Mouse (Mus musculus) intestine, postnatal 0 days (tissue): ENCODE data around the gene Crygn. TPM values are rescaled to one million over a fixed set of nuclear protein-coding genes. Genes with fewer than 3 reads are reported as not detected.

Experiments
- ATAC-seq: fragments of 200-750 bp; cut with Nextera tagmentation; 2 replicates; pipeline ENCODE4 v1.8.0; 2017; ENCODE audit warnings: mild to moderate bottlenecking, moderate TSS enrichment, moderate library complexity
- H3K27ac ChIP-seq: fragments of 300-500 bp; sonication (generic); 2 replicates; pipeline ENCODE4 v1.5.1; 2014; ENCODE audit warnings: mild to moderate bottlenecking, low read depth, low read length, moderate library complexity
- H3K27me3 ChIP-seq: fragments of 300-500 bp; sonication (generic); replicated peaks from 2 replicates; pipeline ENCODE4 v1.6.1; 2014; ENCODE audit warnings: low read length, mixed read lengths; ENCODE audit not compliant: control insufficient read depth, insufficient read depth
- H3K36me3 ChIP-seq: fragments of 300-500 bp; sonication (generic); 2 replicates; pipeline ENCODE4 v1.6.1; 2014; ENCODE audit warnings: mild to moderate bottlenecking, moderate library complexity; ENCODE audit not compliant: control insufficient read depth, insufficient read depth
- H3K4me1 ChIP-seq: fragments of 300-500 bp; sonication (generic); replicated peaks from 2 replicates; pipeline ENCODE4 v1.6.1; 2014; ENCODE audit warnings: antibody characterized with exemption, low read length, mixed read lengths; ENCODE audit not compliant: control insufficient read depth, insufficient read depth
- H3K4me2 ChIP-seq: fragments of 300-500 bp; sonication (generic); replicated peaks from 2 replicates; pipeline ENCODE4 v1.6.1; 2014; ENCODE audit warnings: low read depth, mild to moderate bottlenecking, moderate library complexity
- H3K4me3 ChIP-seq: fragments of 300-500 bp; sonication (generic); 2 replicates; pipeline ENCODE4 v1.5.1; 2014; ENCODE audit warnings: low read depth, low read length
- H3K9ac ChIP-seq: fragments of 300-500 bp; sonication (generic); 2 replicates; pipeline ENCODE4 v1.6.1; 2014; ENCODE audit warnings: mild to moderate bottlenecking, low read depth, low read length
- H3K9me3 ChIP-seq: fragments of 300-500 bp; sonication (generic); 2 replicates; pipeline ENCODE4 v1.6.1; 2016; ENCODE audit warnings: mixed run types; ENCODE audit not compliant: control insufficient read depth
- CTCF ChIP-seq: sonication (generic); IDR thresholded peaks from 2 replicates; pipeline ENCODE4 v1.5.1; 2016; ENCODE audit warnings: low read depth, mild to moderate bottlenecking, control low read depth, antibody characterized with exemption, moderate library complexity
- WGBS: fragments of 180-500 bp; shearing (Covaris S2); extraction: QIAGEN DNeasy Blood & Tissue Kit; methylation state at CpG from one replicate; pipeline ENCODE4 v1.1.7; 2014; 5-methylcytosine and 5-hydroxymethylcytosine counted together
- polyA plus RNA-seq: library from polyadenylated mRNA; unstranded; fragments of >200 nt; fragmentation: Nextera tagmentation; extraction: Ambion mirVana; gene quantifications from 2 replicates; pipeline ENCODE4 v1.2.1, GENCODE M21; 2015

The Crygn gene
- polyA plus RNA-seq, 1 experiment from 2014 or later: 8.1 TPM

DNA sequence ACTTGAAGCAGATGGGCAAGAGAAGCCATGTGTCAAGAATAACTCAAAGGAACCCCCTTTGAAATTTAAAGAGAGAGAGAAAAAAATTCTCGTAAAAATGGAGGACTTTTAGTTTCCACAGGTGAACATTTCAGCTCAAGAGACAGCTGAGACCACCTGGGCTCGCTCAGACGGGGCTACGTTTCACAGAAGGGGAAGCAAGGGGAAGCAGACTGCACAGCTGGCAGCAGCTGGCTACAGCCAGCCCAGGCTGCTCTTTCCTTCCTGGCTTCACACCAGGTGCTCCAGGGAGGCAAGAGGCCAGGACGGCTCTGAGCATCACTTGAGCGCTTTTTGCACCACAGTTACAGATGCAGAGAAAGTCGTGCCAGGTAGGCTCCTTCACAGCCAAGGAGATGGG lies 40.0 kb upstream of the Crygn start:
- no peak for TF ChIP-seq CTCF
- Histone ChIP-seq H3K4me1 (no peaks in the 10 kb centered on the region), H3K27me3 (no peaks in the 10 kb centered on the region), H3K9ac (no peak overlapping the region), H3K27ac (no peak overlapping the region), H3K9me3 (no peaks in the 10 kb centered on the region), H3K4me2 (no peak overlapping the region), H3K4me3 (no peak overlapping the region), H3K36me3 (peaks cover 2% of the 10 kb centered on the region; the same call in 1 of the 2 replicates)
- WGBS: 56% methylated on average over 7 of the region's 7 CpGs
- no peak for ATAC-seq

DNA sequence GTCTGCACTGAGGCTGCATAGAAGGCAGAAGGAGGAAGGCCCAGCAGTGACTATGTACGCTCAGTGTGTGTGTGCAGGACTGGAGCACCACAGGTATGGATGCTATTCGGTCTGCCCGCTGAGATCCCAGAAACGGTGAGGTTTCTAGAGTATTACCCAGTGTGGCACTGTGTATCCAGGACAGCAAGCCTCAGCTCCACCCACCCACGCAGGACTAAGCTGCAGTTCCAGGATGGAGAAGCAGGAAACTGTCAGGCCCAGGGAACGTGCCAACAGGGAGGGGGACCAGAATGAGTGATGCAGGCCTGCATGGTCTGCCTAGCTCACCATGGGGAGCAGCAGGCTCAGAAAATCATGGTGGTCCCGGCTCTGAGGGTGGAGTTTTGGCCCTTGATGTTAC lies 35.2 kb upstream of the Crygn start:
- H3K4me2 ChIP-seq: no peak overlapping the region
- H3K9ac ChIP-seq: no peak overlapping the region
- H3K27ac ChIP-seq: no peak overlapping the region
- ATAC-seq: no peak
- no peak overlapping the region for H3K4me3 ChIP-seq
- H3K27me3 ChIP-seq: no peaks in the 10 kb centered on the region
- TF ChIP-seq CTCF: no peak
- H3K36me3 ChIP-seq: no peaks in the 10 kb centered on the region
- no peaks in the 10 kb centered on the region for H3K9me3 ChIP-seq
- H3K4me1 ChIP-seq: no peaks in the 10 kb centered on the region
- WGBS: 71% methylated on average over 7 of the region's 7 CpGs

DNA sequence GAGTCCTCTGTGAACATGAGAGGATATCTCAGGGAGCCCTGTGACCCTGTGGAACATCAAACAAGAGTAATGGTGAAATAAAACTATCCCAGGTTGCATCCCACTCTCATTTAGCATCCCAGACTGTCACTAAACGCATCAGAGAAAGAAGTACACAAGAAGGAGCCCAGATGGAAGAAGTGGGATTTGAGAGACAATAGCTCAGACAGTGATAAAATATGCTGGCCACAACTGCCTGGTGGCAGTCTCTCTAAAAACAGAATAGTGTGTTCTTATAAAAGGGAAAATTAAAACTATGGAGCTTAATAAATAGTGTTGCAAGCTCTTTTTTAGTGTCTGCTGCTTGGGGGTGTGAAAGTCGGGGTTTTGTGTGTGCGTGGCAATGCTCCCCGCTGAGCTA lies 25.1 kb upstream of the Crygn start:
- no peak overlapping the region for H3K4me2 ChIP-seq
- no peak overlapping the region for H3K4me3 ChIP-seq

DNA sequence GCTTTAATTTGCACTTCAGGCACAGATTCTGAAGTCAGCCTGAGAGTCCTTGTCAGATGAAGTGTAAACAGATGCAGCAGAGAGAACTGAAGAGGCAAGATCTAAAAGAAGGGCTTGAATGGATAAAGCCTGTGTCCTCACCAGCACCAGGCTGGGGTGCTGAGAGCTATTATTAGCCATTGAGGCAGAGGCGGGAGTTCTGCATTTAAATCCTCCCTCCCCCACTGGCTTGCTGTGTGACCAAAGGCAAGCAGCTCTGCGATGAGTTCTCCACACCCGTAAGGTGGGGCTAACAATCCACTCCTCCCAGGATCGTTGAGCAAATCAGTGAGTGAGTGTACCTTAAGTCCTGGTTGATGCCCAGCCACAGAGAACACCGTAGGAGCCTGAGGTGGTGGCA lies 23.2 kb upstream of the Crygn start:
- H3K36me3 ChIP-seq: no peaks in the 10 kb centered on the region
- no peak overlapping the region for H3K4me3 ChIP-seq
- H3K9ac ChIP-seq: no peak overlapping the region
- no peak for ATAC-seq
- no peaks in the 10 kb centered on the region for H3K27me3 ChIP-seq
- no peak overlapping the region for H3K4me2 ChIP-seq
- no peak for TF ChIP-seq CTCF
- no peaks in the 10 kb centered on the region for H3K4me1 ChIP-seq
- no peak overlapping the region for H3K27ac ChIP-seq
- H3K9me3 ChIP-seq: peaks cover 8% of the 10 kb centered on the region; the same call in 1 of the 2 replicates
- WGBS: 20% methylated on average over 5 of the region's 5 CpGs

More for the DNA sequence above, 25.1 kb upstream of the Crygn start:
- ATAC-seq: no peak
- Histone ChIP-seq H3K27me3 (no peaks in the 10 kb centered on the region), H3K27ac (no peak overlapping the region), H3K9ac (no peak overlapping the region), H3K4me1 (no peaks in the 10 kb centered on the region), H3K36me3 (no peaks in the 10 kb centered on the region), H3K9me3 (peaks cover 8% of the 10 kb centered on the region; the same call in 1 of the 2 replicates)
- 87% methylated on average over 4 of the region's 4 CpGs for WGBS
- TF ChIP-seq CTCF: no peak

DNA sequence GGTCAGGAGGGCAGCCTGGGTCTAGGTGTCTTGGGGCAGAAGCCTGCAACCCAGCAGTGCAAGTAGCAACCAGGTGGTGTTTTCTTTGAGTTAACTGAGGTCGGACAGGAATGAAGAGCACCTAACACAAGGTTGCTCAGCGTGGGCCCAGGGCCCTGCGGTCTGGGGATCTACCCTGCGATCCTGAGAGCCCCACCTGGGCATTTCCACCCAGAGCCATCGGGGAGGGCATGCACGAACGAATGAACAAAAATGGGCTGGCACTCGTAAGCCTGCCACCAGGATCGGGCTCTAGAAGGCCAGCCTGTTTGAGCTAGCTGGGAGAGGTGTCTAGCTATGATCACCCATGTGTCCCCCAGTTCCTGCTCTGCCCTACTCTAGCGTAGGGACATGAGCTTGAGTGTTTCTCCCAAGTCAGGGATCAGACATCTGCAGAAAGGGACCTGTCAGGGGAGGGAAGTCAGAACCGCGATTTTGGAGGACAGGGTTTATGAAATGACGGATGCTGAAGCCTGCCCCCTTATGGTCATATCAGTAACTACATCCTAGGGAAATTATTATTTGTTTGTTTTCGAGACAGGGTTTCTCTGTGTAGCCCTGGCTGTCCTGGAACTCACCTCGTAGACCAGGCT lies 22.2 kb upstream of the Crygn start:
- no peak overlapping the region for H3K9ac ChIP-seq
- no peaks in the 10 kb centered on the region for H3K4me1 ChIP-seq
- 51% methylated on average over 15 of the region's 15 CpGs for WGBS
- H3K27ac ChIP-seq: no peak overlapping the region
- peaks cover 2% of the 10 kb centered on the region; the same call in 1 of the 2 replicates for H3K9me3 ChIP-seq
- no peak for ATAC-seq
- no peaks in the 10 kb centered on the region for H3K36me3 ChIP-seq
- no peaks in the 10 kb centered on the region for H3K27me3 ChIP-seq
- no peak overlapping the region for H3K4me2 ChIP-seq
- H3K4me3 ChIP-seq: no peak overlapping the region
- TF ChIP-seq CTCF: peak; percentile 80

DNA sequence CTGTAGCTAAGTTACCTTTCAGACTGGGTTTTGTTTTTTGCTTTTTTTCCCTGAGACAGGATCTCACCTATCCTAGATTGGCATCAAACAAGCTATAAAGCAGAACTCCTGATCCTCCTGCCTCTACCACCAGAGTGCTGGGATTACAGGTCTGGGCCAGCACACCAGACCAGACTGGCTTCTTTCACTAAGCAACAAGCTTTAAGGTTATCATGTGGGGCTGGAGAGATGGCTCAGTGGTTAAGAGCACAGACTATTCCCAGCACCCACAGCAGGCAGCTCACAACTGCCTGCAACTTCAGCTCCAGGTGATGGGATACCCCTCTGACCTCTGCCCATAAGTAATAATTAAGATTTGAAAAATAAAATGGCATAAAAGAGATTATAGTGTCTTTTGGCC lies 21.5 kb upstream of the Crygn start:
- Histone ChIP-seq H3K9me3 (no peaks in the 10 kb centered on the region), H3K4me2 (no peak overlapping the region), H3K4me3 (no peak overlapping the region), H3K4me1 (no peaks in the 10 kb centered on the region), H3K27me3 (no peaks in the 10 kb centered on the region), H3K27ac (no peak overlapping the region), H3K9ac (no peak overlapping the region), H3K36me3 (no peaks in the 10 kb centered on the region)
- no peak for TF ChIP-seq CTCF
- no peak for ATAC-seq

DNA sequence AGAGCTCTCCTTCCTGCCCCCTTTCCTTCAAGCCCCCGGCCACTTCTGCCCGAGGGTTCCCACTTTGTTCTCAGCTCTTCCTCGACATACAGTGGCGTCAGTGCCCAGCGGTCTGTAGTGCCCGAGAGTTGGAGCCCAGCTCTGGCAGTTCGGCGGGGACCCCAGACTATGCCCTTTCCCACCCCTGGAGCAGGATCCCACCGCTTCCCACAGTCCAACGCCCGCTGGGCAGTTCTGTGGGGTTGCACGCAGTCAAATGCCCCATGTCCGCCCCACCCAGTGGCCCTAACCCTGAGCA lies 21.0 kb upstream of the Crygn start:
- Histone ChIP-seq H3K36me3 (no peaks in the 10 kb centered on the region), H3K4me3 (no peak overlapping the region), H3K9ac (no peak overlapping the region), H3K9me3 (no peaks in the 10 kb centered on the region), H3K27ac (no peak overlapping the region), H3K27me3 (no peaks in the 10 kb centered on the region), H3K4me1 (no peaks in the 10 kb centered on the region), H3K4me2 (no peak overlapping the region)
- TF ChIP-seq CTCF: no peak
- 58% methylated on average over 13 of the region's 13 CpGs for WGBS
- no peak for ATAC-seq
